Comparison of ENCODE assay signal across 9 mouse cellular contexts in the genomic region with DNA sequence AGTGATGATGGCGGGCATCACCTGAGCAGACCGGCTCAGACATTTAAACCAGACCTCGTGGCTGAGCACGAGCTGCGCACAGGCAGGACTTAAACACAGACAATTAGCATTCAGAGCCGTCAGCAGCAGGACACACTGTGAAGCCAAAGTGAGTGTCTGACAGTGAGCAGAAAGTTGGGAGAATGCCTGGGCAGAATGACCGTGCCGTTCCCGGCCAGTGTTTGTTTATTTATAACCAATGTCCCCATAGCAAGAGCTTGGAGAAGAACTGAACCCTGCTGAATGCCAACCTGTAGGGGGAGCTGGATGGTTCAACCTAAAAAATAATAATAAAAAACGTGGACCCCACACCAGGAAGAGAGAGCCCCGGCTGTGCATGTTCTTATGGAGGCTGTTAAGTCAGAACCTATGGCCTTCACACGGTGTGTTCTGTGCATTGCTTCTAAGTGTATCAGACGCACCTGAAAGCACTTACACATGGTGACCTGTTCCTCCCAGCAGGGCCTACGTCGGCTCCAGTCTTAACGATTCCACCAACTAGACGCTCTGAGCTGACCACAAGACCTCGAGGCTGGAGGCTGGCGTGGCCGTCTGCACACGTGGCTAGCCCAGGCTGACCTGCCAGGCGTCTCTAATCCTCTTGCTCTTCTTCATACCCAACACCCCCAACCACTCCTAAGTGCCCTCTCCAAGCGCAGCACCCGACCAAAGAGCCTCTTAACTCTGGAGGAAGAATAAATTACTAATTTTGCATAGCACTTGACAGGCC. TPM values are rescaled to one million over a fixed set of nuclear protein-coding genes. Genes with fewer than 3 reads are reported as not detected.
DNase-seq lines count a peak whose midpoint lies in the region; ATAC-seq and TF ChIP-seq lines count a peak whose summit lies in the region.
"Had no signal": no experiment of that assay in that cellular context is flagged by ENCODE, and none has a peak within 500 bp of the region (broad histone marks: within the 10 kb centered on the region; RNA-seq: fewer than 3 reads in every experiment).

No protein-coding gene starts in this region.

- TF ChIP-seq POLR2A in brain, embryonic 14.5 days (IDR thresholded peaks at IDR 0.05; ENCODE audit: borderline replicate concordance, extremely low read depth, insufficient read depth, insufficient read length, poor library complexity, severe bottlenecking), result no peak

- ATAC-seq in lung, embryonic 15.5 days (ENCODE audit: borderline replicate concordance, extremely low read depth, low FRiP score, low TSS enrichment), result peak; percentile 76
- no peak for ATAC-seq in erythroid progenitor cell, adult 5-6 weeks (replicated peaks; ENCODE audit: low FRiP score, poor library complexity, severe bottlenecking)
- ATAC-seq in forebrain, embryonic 16.5 days, result no peak

- peaks cover 51% of the 10 kb centered on the region for H3K4me1 ChIP-seq in lung, embryonic 15.5 days
- peaks cover 7% of the 10 kb centered on the region for H3K4me1 ChIP-seq in forebrain, embryonic 16.5 days (replicated peaks; ENCODE audit: control insufficient read depth, insufficient read depth, low read length)

- no peak overlapping the region for H3K4me3 ChIP-seq in left cerebral cortex, adult 2 months
- no peak overlapping the region for H3K4me3 ChIP-seq in lung, embryonic 15.5 days
- no peak overlapping the region for H3K4me3 ChIP-seq in forebrain, embryonic 16.5 days (replicated peaks; ENCODE audit: low read length)

- DNase-seq in left cerebral cortex, adult 2 months (ENCODE audit: extremely low spot score in 1 of 2, low spot score in 2 of 2), result no peak
- no peak for DNase-seq in left cerebral cortex, adult 8-10 months (ENCODE audit: low spot score in 2 of 2)
- peak; percentile 36 for DNase-seq in brain, embryonic 14.5 days (ENCODE audit: low read depth)
- DNase-seq in gastrocnemius, postnatal 36 days, result peak; percentile 70 to 78
- peak; percentile 75 to 79 for DNase-seq in kidney, adult 8-10 months

- H3K9ac ChIP-seq in lung, embryonic 15.5 days, result no peak overlapping the region
- H3K9ac ChIP-seq in forebrain, embryonic 16.5 days (replicated peaks; ENCODE audit: low read depth, low read length), result no peak overlapping the region

- H3K36me3 ChIP-seq in lung, embryonic 15.5 days, result peaks cover 13% of the 10 kb centered on the region
- H3K36me3 ChIP-seq in forebrain, embryonic 16.5 days (ENCODE audit: control insufficient read depth, insufficient read depth), result 0 out of 2 replicates have a peak, but pooled peaks cover 3% of the 10 kb centered on the region

- TF ChIP-seq CTCF in left cerebral cortex, adult 2 months (IDR thresholded peaks at IDR 0.05), result peak; percentile 55
- peak; percentile 31; the same call in 1 of the 2 replicates for TF ChIP-seq CTCF in brain, embryonic 14.5 days (IDR thresholded peaks at IDR 0.05; ENCODE audit: borderline replicate concordance, extremely low read depth, insufficient read depth, insufficient read length)

- no peaks in the 10 kb centered on the region for H3K27me3 ChIP-seq in lung, embryonic 15.5 days
- no peaks in the 10 kb centered on the region for H3K27me3 ChIP-seq in forebrain, embryonic 16.5 days (replicated peaks; ENCODE audit: control insufficient read depth, insufficient read depth, low read length)

- H3K27ac ChIP-seq in left cerebral cortex, adult 2 months, result peak overlapping the region; percentile 79
- H3K27ac ChIP-seq in lung, embryonic 15.5 days, result peak overlapping the region; percentile 72
- H3K27ac ChIP-seq in forebrain, embryonic 16.5 days (ENCODE audit: low read length), result no peak overlapping the region

- H3K4me2 ChIP-seq in lung, embryonic 15.5 days, result 0 out of 2 replicates have a peak overlapping the region, but pooled peaks have one; percentile 0
- no peak overlapping the region for H3K4me2 ChIP-seq in forebrain, embryonic 16.5 days (ENCODE audit: low read length)

- intact Hi-C loops in left cerebral cortex, adult 2 months (cut with DNase I), result no loop called here
- intact Hi-C loops in gastrocnemius, postnatal 36 days (cut with DNase I), result no loop called here

- WGBS in lung, embryonic 15.5 days, result 28% methylated on average over 24 of the region's 24 CpGs
- WGBS in forebrain, embryonic 16.5 days, result 61% methylated on average over 24 of the region's 24 CpGs

- no peaks in the 10 kb centered on the region for H3K9me3 ChIP-seq in lung, embryonic 15.5 days
- no peaks in the 10 kb centered on the region for H3K9me3 ChIP-seq in forebrain, embryonic 16.5 days (ENCODE audit: control insufficient read depth, low read length)

RNA-seq across cellular contexts. Expression of a gene that starts 7.6 kb away (rescaled TPM):
- 100 to 1,000 TPM; 126 to 134 TPM for total RNA-seq in left cerebral cortex, adult 2 months (2021)
- total RNA-seq in left cerebral cortex, adult 8-10 months (2022), result 100 to 1,000 TPM; 109 to 128 (median 117) TPM
- 134 and 170 TPM in 2 replicates for polyA plus RNA-seq in brain, embryonic 14.5 days (2012; rRNA removed)
- 10 to 100 TPM; 41.4 to 41.9 TPM for total RNA-seq in gastrocnemius, postnatal 36 days (2021)
- polyA plus RNA-seq in lung, embryonic 15.5 days (2015; fragmentation: Nextera tagmentation; extraction: Ambion mirVana), result 51.9 and 53.0 TPM in 2 replicates
- 30.6 and 57.7 TPM in 2 replicates for total RNA-seq in erythroid progenitor cell, adult 5-6 weeks (2015; ENCODE audit: low replicate concordance)
- 14.7 and 25.0 TPM in 2 replicates for total RNA-seq in erythroid progenitor cell, adult 5-6 weeks (2017; ENCODE audit: low replicate concordance)
- 88.8 and 93.7 TPM in 2 replicates for polyA plus RNA-seq in forebrain, embryonic 16.5 days (2015; fragmentation: Nextera tagmentation; extraction: Ambion mirVana)

RNA-seq across cellular contexts. Expression of a gene that starts 18.8 kb away (rescaled TPM):
- total RNA-seq in left cerebral cortex, adult 2 months (2021), result 100 to 1,000 TPM; 730 to 768 TPM
- total RNA-seq in left cerebral cortex, adult 8-10 months (2022), result 100 to 1,000 TPM; 713 to 794 (median 760) TPM
- polyA plus RNA-seq in brain, embryonic 14.5 days (2012; rRNA removed), result 600 and 616 TPM in 2 replicates
- total RNA-seq in gastrocnemius, postnatal 36 days (2021), result 10 to 100 TPM; 72.6 to 75.7 TPM
- 35.6 and 35.8 TPM in 2 replicates for polyA plus RNA-seq in lung, embryonic 15.5 days (2015; fragmentation: Nextera tagmentation; extraction: Ambion mirVana)
- total RNA-seq in erythroid progenitor cell, adult 5-6 weeks (2015; ENCODE audit: low replicate concordance), result 8.6 and 13.8 TPM in 2 replicates
- 3.3 and 8.0 TPM in 2 replicates for total RNA-seq in erythroid progenitor cell, adult 5-6 weeks (2017; ENCODE audit: low replicate concordance)
- 177 and 182 TPM in 2 replicates for polyA plus RNA-seq in forebrain, embryonic 16.5 days (2015; fragmentation: Nextera tagmentation; extraction: Ambion mirVana)

RNA-seq across cellular contexts. Expression of a gene that starts 20.6 kb away (rescaled TPM):
- not detected for total RNA-seq in left cerebral cortex, adult 2 months (2021)
- total RNA-seq in left cerebral cortex, adult 8-10 months (2022), result not detected
- 0.10 TPM in 1 of 2 replicates, not detected in the other for polyA plus RNA-seq in brain, embryonic 14.5 days (2012; rRNA removed)
- not detected for total RNA-seq in gastrocnemius, postnatal 36 days (2021)
- not detected in 2 replicates for polyA plus RNA-seq in lung, embryonic 15.5 days (2015; fragmentation: Nextera tagmentation; extraction: Ambion mirVana)
- not detected in 2 replicates for total RNA-seq in erythroid progenitor cell, adult 5-6 weeks (2015; ENCODE audit: low replicate concordance)
- total RNA-seq in erythroid progenitor cell, adult 5-6 weeks (2017; ENCODE audit: low replicate concordance), result not detected in 2 replicates
- not detected in 2 replicates for polyA plus RNA-seq in forebrain, embryonic 16.5 days (2015; fragmentation: Nextera tagmentation; extraction: Ambion mirVana)
- total RNA-seq: layer of hippocampus, adult 18-20 months had no signal

RNA-seq across cellular contexts. Expression of a gene that starts 39.3 kb away (rescaled TPM):
- total RNA-seq in left cerebral cortex, adult 2 months (2021), result 100 to 1,000 TPM; 132 TPM
- total RNA-seq in left cerebral cortex, adult 8-10 months (2022), result 100 to 1,000 TPM; 129 to 137 (median 132) TPM
- polyA plus RNA-seq in brain, embryonic 14.5 days (2012; rRNA removed), result 201 and 217 TPM in 2 replicates
- total RNA-seq in gastrocnemius, postnatal 36 days (2021), result 10 to 100 TPM; 88.1 to 91.9 TPM
- polyA plus RNA-seq in lung, embryonic 15.5 days (2015; fragmentation: Nextera tagmentation; extraction: Ambion mirVana), result 211 and 214 TPM in 2 replicates
- 28.1 and 30.3 TPM in 2 replicates for total RNA-seq in erythroid progenitor cell, adult 5-6 weeks (2015; ENCODE audit: low replicate concordance)
- 23.6 and 30.7 TPM in 2 replicates for total RNA-seq in erythroid progenitor cell, adult 5-6 weeks (2017; ENCODE audit: low replicate concordance)
- polyA plus RNA-seq in forebrain, embryonic 16.5 days (2015; fragmentation: Nextera tagmentation; extraction: Ambion mirVana), result 197 and 201 TPM in 2 replicates

RNA-seq across cellular contexts. Expression of a gene that starts 53.5 kb away (rescaled TPM):
- total RNA-seq in left cerebral cortex, adult 2 months (2021), result 100 to 1,000 TPM in 1 of 2 experiments, 10 to 100 TPM in 1; 91.9 to 153 TPM
- 100 to 1,000 TPM; 137 to 177 (median 145) TPM for total RNA-seq in left cerebral cortex, adult 8-10 months (2022)
- 3.6 and 4.1 TPM in 2 replicates for polyA plus RNA-seq in brain, embryonic 14.5 days (2012; rRNA removed)
- 100 to 1,000 TPM in 1 of 2 experiments, 10 to 100 TPM in 1; 86.6 to 139 TPM for total RNA-seq in gastrocnemius, postnatal 36 days (2021)
- polyA plus RNA-seq in lung, embryonic 15.5 days (2015; fragmentation: Nextera tagmentation; extraction: Ambion mirVana), result 1.0 and 1.5 TPM in 2 replicates
- not detected in 2 replicates for total RNA-seq in erythroid progenitor cell, adult 5-6 weeks (2015; ENCODE audit: low replicate concordance)
- total RNA-seq in erythroid progenitor cell, adult 5-6 weeks (2017; ENCODE audit: low replicate concordance), result not detected in 2 replicates
- 3.8 and 4.0 TPM in 2 replicates for polyA plus RNA-seq in forebrain, embryonic 16.5 days (2015; fragmentation: Nextera tagmentation; extraction: Ambion mirVana)

Comparison
In these comparisons a context has a peak if more than half of its experiments do, and no peak if none do; other contexts are left out.
1. DNase-seq: peak in brain, embryonic 14.5 days (single experiment), gastrocnemius, postnatal 36 days (2 of 2) and kidney, adult 8-10 months (2 of 2); none in left cerebral cortex, adult 2 months (0 of 2) and left cerebral cortex, adult 8-10 months (0 of 2).
2. RNA of a gene that starts 18.8 kb away (total RNA-seq): 713 to 794 TPM in left cerebral cortex, adult 8-10 months and 730 to 768 TPM in left cerebral cortex, adult 2 months; 72.6 to 75.7 TPM in gastrocnemius, postnatal 36 days and 3.3 to 13.8 TPM in erythroid progenitor cell, adult 5-6 weeks; every median in the first group is over 4 times any median in the second.